Mouse (Mus musculus): ENCODE data around the gene Cyp3a59.
"Not testable (repeated sequence)": the region's sequence is repeated elsewhere in the genome, so short reads cannot be mapped to it uniquely, and the experiment has no call there.

The Cyp3a59 gene

GRCm38 (mm10) chr5:146078945-146079344 is at the start of gene Cyp3a59:
Cyp3a59 (plus strand) TSS chr5:146079257.
- not testable (repeated sequence) for ATAC-seq (ENCODE audit: low TSS enrichment)

- ATAC-seq (ENCODE audit: low TSS enrichment), result no peak
Measured at GRCm38 (mm10) chr5:146070099-146070498, 9.0 kb upstream of the Cyp3a59 start.

GRCm38 (mm10) chr5:146147903-146148302 is 68.8 kb downstream of the Cyp3a59 start:
- no peak for ATAC-seq (ENCODE audit: low TSS enrichment)

GRCm38 (mm10) chr5:146150454-146150853 is 71.4 kb downstream of the Cyp3a59 start:
- ATAC-seq (ENCODE audit: low TSS enrichment), result no peak

GRCm38 (mm10) chr5:146158326-146158725 is 79.3 kb downstream of the Cyp3a59 start:
- not testable (repeated sequence) for ATAC-seq (ENCODE audit: low TSS enrichment)

GRCm38 (mm10) chr5:146160439-146160838 is 81.4 kb downstream of the Cyp3a59 start, which contains the start of gene Gm5565:
Gm5565 (minus strand) TSS chr5:146160539.
- ATAC-seq (ENCODE audit: low TSS enrichment), result not testable (repeated sequence)
